Mouse (Mus musculus) pancreas, adult 10 weeks (tissue): Measurements from ENCODE around the gene Tet2. TPM values are rescaled to one million over a fixed set of nuclear protein-coding genes. Genes with fewer than 3 reads are reported as not detected.

Experiments
- polyA plus RNA-seq: library from polyadenylated mRNA; stranded (reverse); fragments of 350-450 nt; fragmentation: Illumina TruSeq; extraction: RNeasy Lipid Tissue Mini Kit (QIAGEN cat#74804); gene quantifications from one replicate; pipeline ENCODE4 v1.2.3, GENCODE M21; 2015; ENCODE audit warnings: low read depth, low replicate concordance; ENCODE audit not compliant: insufficient read depth

The Tet2 gene
- 4.8 TPM for polyA plus RNA-seq

DNA sequence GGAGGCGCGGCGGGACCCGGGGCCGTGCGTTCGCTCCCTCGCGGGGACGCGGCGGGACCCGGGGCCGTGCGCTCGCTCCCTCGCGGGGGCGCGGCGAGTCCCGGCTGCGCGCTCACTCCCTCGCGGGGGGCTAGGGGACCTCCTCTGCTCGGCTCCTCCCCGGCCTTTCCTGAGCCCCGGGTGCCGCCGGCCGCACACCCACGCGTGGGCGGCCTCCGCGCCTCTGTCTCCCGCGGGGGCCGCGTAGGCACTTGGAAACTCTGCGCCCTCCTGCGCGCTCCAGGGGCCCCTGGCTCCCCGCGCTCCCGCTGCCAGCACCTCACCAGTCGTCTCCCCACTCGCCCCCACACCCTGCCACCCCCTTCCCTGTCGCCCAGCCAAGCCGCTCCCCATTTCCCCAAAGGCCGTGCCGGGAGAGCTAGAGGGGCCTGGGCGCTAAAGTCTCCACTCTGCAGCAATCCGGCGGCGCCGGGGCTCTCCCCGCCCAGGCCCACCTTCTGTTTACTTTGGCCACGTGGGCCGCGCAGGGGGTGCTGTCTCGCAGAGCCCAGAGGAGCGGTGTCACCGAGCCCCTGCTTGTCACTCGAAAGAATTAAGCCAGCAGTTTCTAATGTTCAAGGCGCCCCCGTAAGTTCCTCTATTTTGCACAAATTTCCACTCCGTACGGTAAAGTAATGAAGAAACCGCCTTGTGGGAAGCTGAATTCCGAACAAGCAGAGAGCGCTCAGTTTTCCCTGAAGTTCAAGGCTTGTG lies at the start of gene Tet2:
Tet2 (minus strand) TSS at position 589 of the 753 bp plus-strand sequence.

Other genes starting within 250 kb of the Tet2 start
- 8.6 TPM for gene Ppa2, start 235.0 kb downstream of the Tet2 start, polyA plus RNA-seq